Mouse (Mus musculus): ENCODE measurements around the gene Prame. TPM values are rescaled to one million over a fixed set of nuclear protein-coding genes. Genes with fewer than 3 reads are reported as not detected.
"Not testable (repeated sequence)": the region's sequence is repeated elsewhere in the genome, so short reads cannot be mapped to it uniquely, and the experiment has no call there.

Prame gene
- polyA plus RNA-seq (2016; fragmentation: Nextera tagmentation; extraction: Ambion mirVana): not detected in 2 replicates

- Histone ChIP-seq H3K27ac (no peak within 1 kb of the TSS), H3K4me3 (no peak within 1 kb of the TSS), H3K27me3 (ENCODE audit: low read depth, poor library complexity, severe bottlenecking) (peaks cover 18% of the 10 kb centered on the region; the same call in 1 of the 2 replicates), H3K4me1 (no peaks in the 10 kb centered on the region), H3K36me3 (no peaks in the 10 kb centered on the region), H3K9me3 (replicated peaks) (no peaks in the 10 kb centered on the region)
- DNase-seq (ENCODE audit: low spot score): no peak
- WGBS: 93% methylated on average over 11 of the region's 11 CpGs
These were observed at the start of gene Prame for GRCm38 (mm10) chrX:135627605-135628004. Gene Prame (minus strand): TSS chrX:135627705.

- H3K4me1 ChIP-seq: no peaks in the 10 kb centered on the region
- H3K9me3 ChIP-seq (replicated peaks): no peaks in the 10 kb centered on the region
- H3K27me3 ChIP-seq (ENCODE audit: low read depth, poor library complexity, severe bottlenecking): peaks cover 27% of the 10 kb centered on the region; the same call in 1 of the 2 replicates
- no peak overlapping the region for H3K27ac ChIP-seq
- WGBS: 53% methylated on average over 9 of the region's 9 CpGs
- peak; percentile 30 for DNase-seq (ENCODE audit: low spot score)
- H3K36me3 ChIP-seq: no peaks in the 10 kb centered on the region
- H3K4me3 ChIP-seq: no peak overlapping the region
These were observed 24.8 kb upstream of the Prame start for GRCm38 (mm10) chrX:135652173-135652772.

- H3K4me3 ChIP-seq: not testable (repeated sequence)
These were observed 26.0 kb downstream of the Prame start for GRCm38 (mm10) chrX:135601298-135602029.

GRCm38 (mm10) chrX:135598677-135599076, 28.8 kb downstream of the Prame start, which contains the start of gene Nxf7:
Gene Nxf7 (minus strand): TSS chrX:135598777.
- 94% methylated on average over 2 of the region's 2 CpGs for WGBS
- H3K9me3 ChIP-seq (replicated peaks): no peaks in the 10 kb centered on the region; the same call in 1 of the 2 replicates
- no peak within 1 kb of the TSS for H3K27ac ChIP-seq
- no peak for DNase-seq (ENCODE audit: low spot score)
- H3K4me1 ChIP-seq: no peaks in the 10 kb centered on the region
- peaks cover 19% of the 10 kb centered on the region; the same call in 1 of the 2 replicates for H3K27me3 ChIP-seq (ENCODE audit: low read depth, poor library complexity, severe bottlenecking)
- no peak within 1 kb of the TSS for H3K4me3 ChIP-seq
- H3K36me3 ChIP-seq: no peaks in the 10 kb centered on the region

More at GRCm38 (mm10) chrX:135601298-135602029, 26.0 kb downstream of the Prame start:
- H3K36me3 ChIP-seq; H3K9me3 ChIP-seq (replicated peaks); H3K27ac ChIP-seq; DNase-seq (ENCODE audit: low spot score); H3K4me1 ChIP-seq; H3K27me3 ChIP-seq (ENCODE audit: low read depth, poor library complexity, severe bottlenecking): not testable (repeated sequence)
- 63% methylated on average over 3 of the region's 3 CpGs for WGBS

- no peak for DNase-seq (ENCODE audit: low spot score)
- Histone ChIP-seq H3K36me3 (no peaks in the 10 kb centered on the region), H3K9me3 (replicated peaks) (no peaks in the 10 kb centered on the region; the same call in 1 of the 2 replicates), H3K27ac (no peak overlapping the region), H3K4me3 (no peak overlapping the region), H3K27me3 (ENCODE audit: low read depth, poor library complexity, severe bottlenecking) (peaks cover 22% of the 10 kb centered on the region; the same call in 1 of the 2 replicates), H3K4me1 (no peaks in the 10 kb centered on the region)
- 89% methylated on average over 13 of the region's 13 CpGs for WGBS
These were observed 29.4 kb downstream of the Prame start for GRCm38 (mm10) chrX:135598096-135598495.

GRCm38 (mm10) chrX:135576412-135576811, 51.1 kb downstream of the Prame start:
- 89% methylated on average over 1 of the region's 1 CpGs for WGBS
- Histone ChIP-seq H3K27ac (no peak overlapping the region), H3K4me3 (no peak overlapping the region), H3K4me1 (no peaks in the 10 kb centered on the region), H3K36me3 (no peaks in the 10 kb centered on the region), H3K9me3 (replicated peaks) (no peaks in the 10 kb centered on the region), H3K27me3 (ENCODE audit: low read depth, poor library complexity, severe bottlenecking) (peaks cover 51% of the 10 kb centered on the region)
- no peak for DNase-seq (ENCODE audit: low spot score)

GRCm38 (mm10) chrX:135574958-135575628, 52.4 kb downstream of the Prame start:
- DNase-seq (ENCODE audit: low spot score); H3K4me3 ChIP-seq; H3K36me3 ChIP-seq; H3K27ac ChIP-seq; H3K4me1 ChIP-seq; H3K9me3 ChIP-seq (replicated peaks): not testable (repeated sequence)
- peaks cover 50% of the 10 kb centered on the region for H3K27me3 ChIP-seq (ENCODE audit: low read depth, poor library complexity, severe bottlenecking)
- 68% methylated on average over 9 of the region's 9 CpGs for WGBS

- not testable (repeated sequence) for DNase-seq (ENCODE audit: low spot score); H3K9me3 ChIP-seq (replicated peaks); H3K27ac ChIP-seq; H3K4me1 ChIP-seq; H3K36me3 ChIP-seq; H3K4me3 ChIP-seq
- H3K27me3 ChIP-seq (ENCODE audit: low read depth, poor library complexity, severe bottlenecking): peaks cover 44% of the 10 kb centered on the region
- 10% methylated on average over 8 of the region's 8 CpGs for WGBS
These were observed 53.1 kb downstream of the Prame start for GRCm38 (mm10) chrX:135574261-135574957.

GRCm38 (mm10) chrX:135569467-135569866, 58.0 kb downstream of the Prame start:
- not testable (repeated sequence) for H3K4me3 ChIP-seq; H3K27ac ChIP-seq; H3K4me1 ChIP-seq; H3K36me3 ChIP-seq; H3K9me3 ChIP-seq (replicated peaks)
- peaks cover 18% of the 10 kb centered on the region for H3K27me3 ChIP-seq (ENCODE audit: low read depth, poor library complexity, severe bottlenecking)
- WGBS: 11% methylated on average over 1 of the region's 2 CpGs
- DNase-seq (ENCODE audit: low spot score): peak; percentile 47

GRCm38 (mm10) chrX:135564934-135565333, 62.6 kb downstream of the Prame start:
- H3K27me3 ChIP-seq (ENCODE audit: low read depth, poor library complexity, severe bottlenecking): peaks cover 13% of the 10 kb centered on the region
- not testable (repeated sequence) for H3K4me1 ChIP-seq; H3K4me3 ChIP-seq; H3K27ac ChIP-seq; DNase-seq (ENCODE audit: low spot score); H3K36me3 ChIP-seq; H3K9me3 ChIP-seq (replicated peaks)
- WGBS: 53% methylated on average over 4 of the region's 4 CpGs

All from limb, embryonic 10.5 days (tissue).